Mouse (Mus musculus) right cerebral cortex, adult 18-20 months (tissue): ENCODE measurements at regions not wholly inside any gene's neighbourhood (a gene's known extent, or its start where the extent isn't known, plus 50 kb on each side); places are given as distances from the start of the nearest gene placed in this dataset.

Experiments used
- DNase-seq: peaks from one replicate; pipeline ENCODE4 v3.0.0; 2022; ENCODE audit warnings: mixed read lengths

- DNase-seq = no peak
Observed at GRCm38 (mm10) chrX:109686502-109687130, 490.1 kb downstream of the Gm6377 start.

GRCm38 (mm10) chrX:109734961-109735537 lies 538.5 kb downstream of the Gm6377 start:
- peak; percentile 14 for DNase-seq

- DNase-seq = no peak
Observed at GRCm38 (mm10) chrX:109735967-109736366, 539.4 kb downstream of the Gm6377 start.
